Mouse (Mus musculus): Measurements from ENCODE around the gene Srsf1. TPM values are rescaled to one million over a fixed set of nuclear protein-coding genes. Genes with fewer than 3 reads are reported as not detected.
A peak's percentile ranks its signal among the peaks of the same experiment; 100 is the strongest.

The Srsf1 gene
- polyA plus RNA-seq, 1 experiment from 2014 or later, result 70.7 TPM

- no peaks in the 10 kb centered on the region for H3K4me1 ChIP-seq (replicated peaks; ENCODE audit: control insufficient read depth, insufficient read depth, low read length)
- H3K27ac ChIP-seq (ENCODE audit: low read depth, low read length), result no peak overlapping the region
- WGBS, result 50% methylated on average over 17 of the region's 17 CpGs
- 0 out of 2 replicates have a peak, but pooled peaks have one; percentile 1 for TF ChIP-seq CTCF (IDR thresholded peaks at IDR 0.05; ENCODE audit: low read depth)
- H3K27me3 ChIP-seq (replicated peaks; ENCODE audit: control insufficient read depth, insufficient read depth, low read length), result no peaks in the 10 kb centered on the region
- H3K36me3 ChIP-seq (ENCODE audit: control insufficient read depth, insufficient read depth), result peaks cover 12% of the 10 kb centered on the region; the same call in 1 of the 2 replicates
- H3K4me3 ChIP-seq (ENCODE audit: low read depth, low read length), result peak overlapping the region; percentile 79
- H3K4me2 ChIP-seq (replicated peaks; ENCODE audit: low read depth), result peak overlapping the region; percentile 69
- no peaks in the 10 kb centered on the region for H3K9me3 ChIP-seq (ENCODE audit: control insufficient read depth)
- H3K9ac ChIP-seq (ENCODE audit: low read depth, low read length), result 0 out of 2 replicates have a peak overlapping the region, but pooled peaks have one; percentile 98
- ATAC-seq, result no peak
Measured at GRCm38 (mm10) chr11:88046323-88046937, 743 bp upstream of the Srsf1 start.

GRCm38 (mm10) chr11:88047871-88048531 lies 828 bp downstream of the Srsf1 start:
- peaks cover 12% of the 10 kb centered on the region; the same call in 1 of the 2 replicates for H3K36me3 ChIP-seq (ENCODE audit: control insufficient read depth, insufficient read depth)
- peak; percentile 37 for ATAC-seq
- peak overlapping the region; percentile 98 for H3K9ac ChIP-seq (ENCODE audit: low read depth, low read length)
- H3K27ac ChIP-seq (ENCODE audit: low read depth, low read length), result peak overlapping the region; percentile 98
- peak overlapping the region; percentile 79 for H3K4me3 ChIP-seq (ENCODE audit: low read depth, low read length)
- TF ChIP-seq CTCF (IDR thresholded peaks at IDR 0.05; ENCODE audit: low read depth), result no peak
- H3K9me3 ChIP-seq (ENCODE audit: control insufficient read depth), result no peaks in the 10 kb centered on the region
- peak overlapping the region; percentile 69 for H3K4me2 ChIP-seq (replicated peaks; ENCODE audit: low read depth)
- under 1% methylated on average over 71 of the region's 76 CpGs for WGBS
- no peaks in the 10 kb centered on the region for H3K4me1 ChIP-seq (replicated peaks; ENCODE audit: control insufficient read depth, insufficient read depth, low read length)
- no peaks in the 10 kb centered on the region for H3K27me3 ChIP-seq (replicated peaks; ENCODE audit: control insufficient read depth, insufficient read depth, low read length)

GRCm38 (mm10) chr11:88048961-88049670 lies 1.9 kb downstream of the Srsf1 start:
- peak; percentile 28 for TF ChIP-seq CTCF (IDR thresholded peaks at IDR 0.05; ENCODE audit: low read depth)
- Histone ChIP-seq H3K4me1 (replicated peaks; ENCODE audit: control insufficient read depth, insufficient read depth, low read length) (no peaks in the 10 kb centered on the region), H3K4me2 (replicated peaks; ENCODE audit: low read depth) (peak overlapping the region; percentile 69), H3K27me3 (replicated peaks; ENCODE audit: control insufficient read depth, insufficient read depth, low read length) (no peaks in the 10 kb centered on the region), H3K27ac (ENCODE audit: low read depth, low read length) (peak overlapping the region; percentile 35), H3K36me3 (ENCODE audit: control insufficient read depth, insufficient read depth) (peaks cover 12% of the 10 kb centered on the region; the same call in 1 of the 2 replicates), H3K9ac (ENCODE audit: low read depth, low read length) (peak overlapping the region; percentile 98), H3K9me3 (ENCODE audit: control insufficient read depth) (no peaks in the 10 kb centered on the region), H3K4me3 (ENCODE audit: low read depth, low read length) (peak overlapping the region; percentile 79)
- WGBS, result 7% methylated on average over 26 of the region's 26 CpGs
- no peak for ATAC-seq

- no peaks in the 10 kb centered on the region for H3K4me1 ChIP-seq (replicated peaks; ENCODE audit: control insufficient read depth, insufficient read depth, low read length)
- H3K27me3 ChIP-seq (replicated peaks; ENCODE audit: control insufficient read depth, insufficient read depth, low read length), result no peaks in the 10 kb centered on the region
- peak overlapping the region; percentile 79 for H3K4me3 ChIP-seq (ENCODE audit: low read depth, low read length)
- H3K9me3 ChIP-seq (ENCODE audit: control insufficient read depth), result no peaks in the 10 kb centered on the region
- no peak overlapping the region for H3K9ac ChIP-seq (ENCODE audit: low read depth, low read length)
- TF ChIP-seq CTCF (IDR thresholded peaks at IDR 0.05; ENCODE audit: low read depth), result no peak
- ATAC-seq, result no peak
- H3K36me3 ChIP-seq (ENCODE audit: control insufficient read depth, insufficient read depth), result peaks cover 12% of the 10 kb centered on the region; the same call in 1 of the 2 replicates
- peak overlapping the region; percentile 69 for H3K4me2 ChIP-seq (replicated peaks; ENCODE audit: low read depth)
- 0 out of 2 replicates have a peak overlapping the region, but pooled peaks have one; percentile 35 for H3K27ac ChIP-seq (ENCODE audit: low read depth, low read length)
Measured at GRCm38 (mm10) chr11:88049732-88050131, 2.6 kb downstream of the Srsf1 start.

- WGBS, result 81% methylated on average over 4 of the region's 4 CpGs
- ATAC-seq, result no peak
Measured at GRCm38 (mm10) chr11:88052638-88053037, 5.5 kb downstream of the Srsf1 start.

GRCm38 (mm10) chr11:88053821-88054220 lies 6.6 kb downstream of the Srsf1 start:
- Histone ChIP-seq H3K27me3 (replicated peaks; ENCODE audit: control insufficient read depth, insufficient read depth, low read length) (no peaks in the 10 kb centered on the region), H3K36me3 (ENCODE audit: control insufficient read depth, insufficient read depth) (peaks cover 12% of the 10 kb centered on the region; the same call in 1 of the 2 replicates), H3K4me1 (replicated peaks; ENCODE audit: control insufficient read depth, insufficient read depth, low read length) (no peaks in the 10 kb centered on the region), H3K9me3 (ENCODE audit: control insufficient read depth) (no peaks in the 10 kb centered on the region), H3K27ac (ENCODE audit: low read depth, low read length) (no peak overlapping the region), H3K4me3 (ENCODE audit: low read depth, low read length) (no peak overlapping the region), H3K4me2 (replicated peaks; ENCODE audit: low read depth) (no peak overlapping the region), H3K9ac (ENCODE audit: low read depth, low read length) (no peak overlapping the region)
- WGBS, result 43% methylated on average over 3 of the region's 3 CpGs
- ATAC-seq, result no peak
- TF ChIP-seq CTCF (IDR thresholded peaks at IDR 0.05; ENCODE audit: low read depth), result no peak

More at GRCm38 (mm10) chr11:88052638-88053037, 5.5 kb downstream of the Srsf1 start:
- Histone ChIP-seq H3K9ac (ENCODE audit: low read depth, low read length) (no peak overlapping the region), H3K27ac (ENCODE audit: low read depth, low read length) (no peak overlapping the region), H3K4me1 (replicated peaks; ENCODE audit: control insufficient read depth, insufficient read depth, low read length) (no peaks in the 10 kb centered on the region), H3K27me3 (replicated peaks; ENCODE audit: control insufficient read depth, insufficient read depth, low read length) (no peaks in the 10 kb centered on the region), H3K9me3 (ENCODE audit: control insufficient read depth) (no peaks in the 10 kb centered on the region), H3K4me2 (replicated peaks; ENCODE audit: low read depth) (no peak overlapping the region), H3K36me3 (ENCODE audit: control insufficient read depth, insufficient read depth) (peaks cover 12% of the 10 kb centered on the region; the same call in 1 of the 2 replicates), H3K4me3 (ENCODE audit: low read depth, low read length) (no peak overlapping the region)
- no peak for TF ChIP-seq CTCF (IDR thresholded peaks at IDR 0.05; ENCODE audit: low read depth)

Measured in intestine, postnatal 0 days (tissue).